13 mouse cellular contexts compared by ENCODE assay signal in the genomic region with DNA sequence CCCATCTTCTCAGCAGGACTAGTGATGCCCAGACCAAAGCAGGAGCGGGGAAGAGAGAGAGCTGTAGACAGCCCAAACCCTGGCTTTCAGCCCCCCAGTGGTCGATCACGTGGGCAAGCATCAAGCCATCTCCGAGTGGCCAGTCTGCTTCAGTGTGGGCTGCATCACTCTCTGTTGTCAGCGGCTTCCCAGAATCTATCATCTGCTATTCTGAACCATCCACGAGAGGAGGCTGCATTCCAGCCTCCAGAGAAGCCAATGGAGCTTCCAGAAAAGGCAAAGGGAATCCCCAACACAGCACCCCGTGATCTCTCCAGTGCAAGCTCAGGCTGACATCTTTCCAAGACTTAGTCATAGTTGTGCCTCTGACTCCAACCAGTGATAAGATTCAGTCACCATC.
A peak's percentile ranks its signal among the peaks of the same experiment; 100 is the strongest.
DNase-seq lines count a peak whose midpoint lies in the region.
"Had no signal": no experiment of that assay in that cellular context is flagged by ENCODE, and none has a peak within 500 bp of the region (broad histone marks: within the 10 kb centered on the region; RNA-seq: fewer than 3 reads in every experiment).

No protein-coding gene starts in this region.

- intact Hi-C loops in left cerebral cortex, postnatal 14 days (cut with DNase I), result no loop called here

- peak; percentile 42 to 48 for DNase-seq in cerebellum, postnatal 10 days
- no peak for DNase-seq in cerebellum, adult 11 months
- peak; percentile 14 for DNase-seq in layer of hippocampus, adult 11-12 months (ENCODE audit: low spot score)
- DNase-seq in layer of hippocampus, postnatal 25 days (ENCODE audit: extremely low spot score in 1 of 2, low spot score in 1 of 2), result no peak
- DNase-seq in brain, adult 2 months (ENCODE audit: low read depth, low spot score), result peak; percentile 54
- DNase-seq in left cerebral cortex, postnatal 14 days (ENCODE audit: low spot score in 2 of 2), result peak; percentile 31 to 52
- DNase-seq in kidney, adult 9 months, result no peak
- no peak for DNase-seq in adrenal gland, postnatal 25 days
- DNase-seq: adrenal gland, adult 8-10 months; cerebellum, adult 9-10 months; kidney, adult 2 months; kidney, postnatal 4 days; lung, postnatal 36 days had no signal

Comparison
In these comparisons a context has a peak if more than half of its experiments do, and no peak if none do; other contexts are left out.
1. DNase-seq: peak in cerebellum, postnatal 10 days (2 of 2), layer of hippocampus, adult 11-12 months (single experiment), brain, adult 2 months (single experiment) and left cerebral cortex, postnatal 14 days (2 of 2); none in cerebellum, adult 11 months (single experiment), layer of hippocampus, postnatal 25 days (0 of 2), kidney, adult 9 months (single experiment) and adrenal gland, postnatal 25 days (single experiment).